Mouse (Mus musculus) hindbrain, embryonic 10.5 days (tissue): Measurements from ENCODE around the gene Garnl3. TPM values are rescaled to one million over a fixed set of nuclear protein-coding genes. Genes with fewer than 3 reads are reported as not detected.

Experiments used
- DNase-seq: peaks from one replicate; pipeline ENCODE4 v3.0.0-alpha.2; 2017; ENCODE audit warnings: low spot score
- H3K27ac ChIP-seq: fragments of 300-500 bp; sonication (generic); 2 replicates; pipeline ENCODE4 v1.5.1; 2016; ENCODE audit warnings: mild to moderate bottlenecking, moderate library complexity
- H3K27me3 ChIP-seq: fragments of 300-500 bp; sonication (generic); 2 replicates; pipeline ENCODE4 v1.6.1; 2016; ENCODE audit warnings: mild to moderate bottlenecking; ENCODE audit not compliant: poor library complexity, insufficient read depth, severe bottlenecking
- H3K36me3 ChIP-seq: fragments of 300-500 bp; sonication (generic); 2 replicates; pipeline ENCODE4 v1.6.1; 2016; ENCODE audit warnings: mild to moderate bottlenecking, moderate library complexity
- H3K4me1 ChIP-seq: fragments of 300-500 bp; sonication (generic); replicated peaks from 2 replicates; pipeline ENCODE4 v1.6.1; 2016; ENCODE audit warnings: mild to moderate bottlenecking
- H3K4me3 ChIP-seq: fragments of 300-500 bp; sonication (generic); 2 replicates; pipeline ENCODE4 v1.5.1; 2016; ENCODE audit warnings: mild to moderate bottlenecking, moderate library complexity
- H3K9me3 ChIP-seq: fragments of 300-500 bp; sonication (generic); 2 replicates; pipeline ENCODE4 v1.6.1; 2016; ENCODE audit warnings: mild to moderate bottlenecking, moderate library complexity
- WGBS: fragments of 180-500 bp; shearing (Covaris S2); methylation state at CpG from one replicate; pipeline ENCODE4 v1.1.7; 2016; 5-methylcytosine and 5-hydroxymethylcytosine counted together
- polyA plus RNA-seq: library from polyadenylated mRNA; unstranded; fragments of >200 nt; fragmentation: Nextera tagmentation; extraction: Ambion mirVana; gene quantifications from 2 replicates; pipeline ENCODE4 v1.2.1, GENCODE M21; 2016

The Garnl3 gene
- polyA plus RNA-seq, 1 experiment from 2014 or later = 14.5 TPM

DNA sequence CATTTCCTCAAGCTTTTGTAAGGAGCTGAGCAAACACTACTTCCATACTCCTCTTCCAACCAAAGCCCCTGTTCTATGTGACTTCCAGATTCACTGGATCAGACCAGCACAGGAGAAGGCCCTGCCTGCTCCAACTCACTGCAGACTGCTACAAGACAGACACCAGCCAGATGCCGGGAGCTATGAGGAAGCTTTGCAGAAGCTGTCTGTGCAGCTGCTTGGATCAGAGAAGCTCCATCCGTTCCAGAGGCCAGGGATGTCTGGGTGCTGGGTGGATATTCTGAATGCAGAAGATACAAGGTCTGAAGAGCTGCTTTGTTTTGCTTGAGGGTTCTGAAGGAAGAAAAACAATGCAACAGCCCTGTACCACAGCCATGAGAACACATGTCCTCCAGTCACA is 59.1 kb downstream of the Garnl3 start:
- Histone ChIP-seq H3K36me3 (no peaks in the 10 kb centered on the region), H3K27me3 (no peaks in the 10 kb centered on the region), H3K4me3 (no peak overlapping the region), H3K4me1 (peaks cover 20% of the 10 kb centered on the region), H3K9me3 (no peaks in the 10 kb centered on the region), H3K27ac (no peak overlapping the region)
- DNase-seq = no peak
- 78% methylated on average over 2 of the region's 2 CpGs for WGBS

DNA sequence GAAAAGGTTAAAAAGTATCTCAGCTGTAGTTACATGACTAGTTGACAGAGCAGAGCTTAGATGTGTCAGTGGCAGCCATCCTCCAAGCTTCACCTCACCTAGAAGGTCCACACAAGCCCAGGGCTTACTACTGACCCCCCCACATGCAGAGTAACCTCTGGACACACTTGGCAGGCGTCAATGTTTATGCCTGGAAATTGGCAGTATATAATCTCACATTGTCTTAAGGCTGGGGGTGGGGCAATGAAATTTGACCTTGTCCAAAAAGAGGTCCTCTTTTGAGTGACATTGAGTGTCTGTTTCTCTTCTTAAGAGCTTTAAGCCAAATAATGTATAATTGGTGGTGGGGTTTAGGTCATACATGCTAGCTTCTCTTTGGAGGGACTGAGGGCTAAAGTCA is 65.8 kb downstream of the Garnl3 start:
- H3K27ac ChIP-seq = no peak overlapping the region
- no peaks in the 10 kb centered on the region for H3K9me3 ChIP-seq
- 0 out of 2 replicates have a peak, but pooled peaks cover 7% of the 10 kb centered on the region for H3K4me1 ChIP-seq
- no peaks in the 10 kb centered on the region for H3K27me3 ChIP-seq
- 55% methylated on average over 1 of the region's 1 CpGs for WGBS
- H3K36me3 ChIP-seq = no peaks in the 10 kb centered on the region
- no peak overlapping the region for H3K4me3 ChIP-seq
- no peak for DNase-seq

DNA sequence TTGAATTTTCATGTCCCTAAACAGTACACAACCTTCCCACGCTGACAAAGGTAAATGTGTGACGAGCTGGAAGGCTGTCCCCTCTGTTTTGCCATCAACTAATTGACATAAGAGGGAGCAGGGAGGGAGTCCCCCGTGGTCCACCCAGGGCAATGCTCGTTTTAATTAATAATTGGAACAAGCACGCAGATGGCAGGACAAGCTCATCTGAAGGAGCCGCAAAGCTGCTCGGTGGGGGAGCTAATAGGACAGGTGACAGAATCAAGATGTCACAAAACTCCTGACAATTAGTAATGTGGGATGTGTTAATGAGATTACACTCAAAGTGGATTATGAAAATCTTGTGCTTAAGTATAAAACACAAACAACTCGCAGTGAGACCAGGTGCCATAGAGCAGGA is 68.7 kb downstream of the Garnl3 start:
- Histone ChIP-seq H3K27ac (no peak overlapping the region), H3K27me3 (no peaks in the 10 kb centered on the region), H3K9me3 (no peaks in the 10 kb centered on the region), H3K4me1 (0 out of 2 replicates have a peak, but pooled peaks cover 7% of the 10 kb centered on the region), H3K36me3 (no peaks in the 10 kb centered on the region), H3K4me3 (no peak overlapping the region)
- DNase-seq = no peak
- 63% methylated on average over 8 of the region's 8 CpGs for WGBS

DNA sequence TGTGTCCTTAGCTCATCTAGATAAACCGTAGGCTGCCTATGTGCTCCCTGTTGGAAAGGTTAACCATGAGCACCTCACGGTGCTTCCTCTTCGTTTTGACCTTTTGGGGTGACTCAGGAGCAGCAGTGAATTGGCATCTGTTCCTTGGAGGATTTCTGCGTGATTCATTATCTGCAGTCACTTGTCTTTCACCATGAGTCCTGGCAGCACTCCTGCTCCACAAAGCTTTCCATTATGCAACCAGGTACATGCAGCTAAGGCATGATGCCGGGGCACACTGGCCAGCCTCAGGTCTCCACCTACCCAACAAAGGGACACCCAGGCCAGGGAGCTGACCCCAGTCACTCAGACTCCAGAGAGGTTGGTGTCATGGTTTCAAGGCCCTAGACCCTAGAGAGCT is 72.5 kb downstream of the Garnl3 start:
- H3K4me1 ChIP-seq = no peaks in the 10 kb centered on the region
- H3K27ac ChIP-seq = no peak overlapping the region
- no peak overlapping the region for H3K4me3 ChIP-seq
- H3K27me3 ChIP-seq = no peaks in the 10 kb centered on the region
- 87% methylated on average over 5 of the region's 5 CpGs for WGBS
- DNase-seq = no peak
- H3K36me3 ChIP-seq = no peaks in the 10 kb centered on the region
- no peaks in the 10 kb centered on the region for H3K9me3 ChIP-seq

DNA sequence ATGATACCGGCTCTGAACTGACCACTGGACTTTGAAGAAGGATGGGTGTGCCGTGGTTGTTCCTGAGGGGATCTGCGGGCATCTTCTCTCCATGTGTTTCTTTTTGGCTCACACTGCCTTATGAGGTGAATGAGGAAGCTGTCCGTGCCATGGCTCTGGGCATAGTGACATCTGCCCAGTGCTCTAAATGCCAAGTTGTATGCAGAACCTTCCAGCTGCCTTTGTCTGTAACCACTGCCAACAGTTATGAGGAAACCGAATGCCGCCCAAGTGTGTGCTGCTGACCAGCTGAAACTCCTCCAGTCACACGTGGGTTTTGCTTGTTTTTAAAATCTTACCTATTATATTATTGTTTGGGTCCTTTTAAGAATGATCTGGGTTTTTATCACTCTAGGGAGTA is 73.9 kb downstream of the Garnl3 start:
- DNase-seq = no peak
- Histone ChIP-seq H3K9me3 (no peaks in the 10 kb centered on the region), H3K4me1 (no peaks in the 10 kb centered on the region), H3K4me3 (no peak overlapping the region), H3K36me3 (no peaks in the 10 kb centered on the region), H3K27me3 (no peaks in the 10 kb centered on the region), H3K27ac (no peak overlapping the region)
- WGBS = 87% methylated on average over 7 of the region's 7 CpGs

DNA sequence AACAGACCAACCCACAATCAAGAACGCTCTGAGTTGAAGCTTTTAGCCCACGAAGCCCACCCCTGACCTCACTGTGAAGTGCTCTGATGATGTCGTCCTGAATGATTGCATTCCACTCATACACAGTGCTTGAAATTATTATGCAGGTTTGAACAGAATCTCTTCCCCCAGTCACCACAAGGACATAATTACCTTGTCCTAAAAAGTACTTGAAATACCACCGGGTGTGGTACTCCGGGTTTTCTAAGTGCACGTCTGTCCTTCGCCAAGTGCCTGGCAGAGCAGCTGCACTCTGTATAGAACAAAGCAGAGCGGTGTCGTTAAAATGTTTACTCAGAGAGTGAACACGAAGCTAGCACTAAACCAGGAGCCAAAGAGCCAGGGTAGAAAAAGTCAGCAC is 77.5 kb downstream of the Garnl3 start:
- no peaks in the 10 kb centered on the region for H3K9me3 ChIP-seq
- DNase-seq = no peak
- WGBS = 80% methylated on average over 10 of the region's 10 CpGs

DNA sequence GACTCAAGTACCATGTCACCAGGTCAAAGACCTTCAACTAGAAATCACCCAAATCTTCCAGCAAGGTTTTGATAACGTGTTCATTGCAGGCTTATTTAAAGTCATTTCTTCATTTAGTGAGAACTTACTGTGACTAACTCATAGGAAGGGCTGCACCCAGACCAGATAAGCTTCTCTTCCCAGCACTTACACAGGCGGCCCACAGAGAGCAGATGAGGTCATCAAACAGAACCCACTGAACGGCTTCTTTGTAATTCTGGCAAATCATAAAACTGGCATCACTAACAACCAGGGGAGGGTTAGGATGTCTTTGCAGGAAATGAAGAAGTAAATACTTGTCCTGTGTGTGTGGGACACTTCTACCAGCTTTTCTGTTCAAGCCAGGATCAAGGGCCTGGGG is 84.1 kb downstream of the Garnl3 start:
- no peaks in the 10 kb centered on the region for H3K9me3 ChIP-seq
- no peaks in the 10 kb centered on the region for H3K36me3 ChIP-seq
- H3K27me3 ChIP-seq = no peaks in the 10 kb centered on the region
- no peak overlapping the region for H3K27ac ChIP-seq
- 74% methylated on average over 3 of the region's 3 CpGs for WGBS
- DNase-seq = no peak
- no peak overlapping the region for H3K4me3 ChIP-seq
- peaks cover 4% of the 10 kb centered on the region; the same call in 1 of the 2 replicates for H3K4me1 ChIP-seq

More for the DNA sequence above, 77.5 kb downstream of the Garnl3 start:
- H3K36me3 ChIP-seq = no peaks in the 10 kb centered on the region
- no peaks in the 10 kb centered on the region for H3K27me3 ChIP-seq
- H3K4me3 ChIP-seq = no peak overlapping the region
- H3K4me1 ChIP-seq = no peaks in the 10 kb centered on the region
- H3K27ac ChIP-seq = no peak overlapping the region

DNA sequence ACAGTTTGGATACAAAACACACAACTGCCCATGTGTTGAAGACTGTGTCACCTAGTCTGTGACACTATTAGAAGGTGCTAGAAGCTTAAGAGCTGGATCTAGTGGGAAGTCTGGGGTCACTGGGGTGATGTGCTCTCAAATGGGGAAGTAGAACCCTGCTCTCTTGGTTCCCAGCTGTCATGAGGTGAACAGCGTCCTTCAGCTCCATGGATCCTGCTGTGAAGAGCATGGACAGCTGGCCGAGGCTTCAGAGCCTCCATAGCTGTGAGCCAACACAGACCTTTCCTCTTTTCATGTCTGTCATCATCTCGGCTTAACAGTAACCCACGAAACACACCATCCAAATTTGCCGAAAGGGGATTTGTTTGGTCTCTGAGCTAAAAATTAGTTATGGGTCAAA is 84.5 kb downstream of the Garnl3 start:
- peaks cover 6% of the 10 kb centered on the region; the same call in 1 of the 2 replicates for H3K4me1 ChIP-seq
- H3K27me3 ChIP-seq = no peaks in the 10 kb centered on the region
- 55% methylated on average over 5 of the region's 5 CpGs for WGBS
- DNase-seq = no peak
- no peak overlapping the region for H3K4me3 ChIP-seq
- H3K9me3 ChIP-seq = no peaks in the 10 kb centered on the region
- no peak overlapping the region for H3K27ac ChIP-seq
- H3K36me3 ChIP-seq = no peaks in the 10 kb centered on the region

- 77% methylated on average over 3 of the region's 3 CpGs for WGBS
- H3K4me1 ChIP-seq = peaks cover 7% of the 10 kb centered on the region; the same call in 1 of the 2 replicates
- H3K27me3 ChIP-seq = no peaks in the 10 kb centered on the region
- no peaks in the 10 kb centered on the region for H3K36me3 ChIP-seq
- no peaks in the 10 kb centered on the region for H3K9me3 ChIP-seq
- no peak overlapping the region for H3K27ac ChIP-seq
- H3K4me3 ChIP-seq = no peak overlapping the region
- no peak for DNase-seq
These were observed 85.6 kb downstream of the Garnl3 start for GRCm38 (mm10) chr2:33045899-33046298.

DNA sequence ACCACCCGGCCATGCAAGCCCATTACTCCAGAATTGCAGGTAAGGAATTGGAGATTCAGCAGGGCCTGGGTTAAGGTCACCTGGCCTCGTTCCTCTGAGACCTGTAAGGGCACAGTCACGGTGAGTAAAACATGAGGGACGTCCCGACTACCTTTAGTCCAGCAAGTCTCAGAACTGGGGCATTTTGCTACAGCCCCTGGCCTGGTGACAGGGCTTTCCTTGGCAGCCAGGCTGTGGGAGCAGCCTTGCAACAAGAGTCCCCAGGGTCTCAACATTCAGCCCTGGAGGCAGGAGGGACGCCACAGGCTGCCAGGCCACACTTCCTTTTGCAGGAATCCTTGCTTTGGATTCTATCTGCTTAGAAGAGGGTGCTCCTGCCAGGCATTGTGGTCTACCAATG is 88.7 kb downstream of the Garnl3 start:
- no peaks in the 10 kb centered on the region for H3K9me3 ChIP-seq
- H3K36me3 ChIP-seq = no peaks in the 10 kb centered on the region
- peaks cover 7% of the 10 kb centered on the region; the same call in 1 of the 2 replicates for H3K4me1 ChIP-seq
- DNase-seq = no peak
- H3K27me3 ChIP-seq = no peaks in the 10 kb centered on the region
- no peak overlapping the region for H3K27ac ChIP-seq
- no peak overlapping the region for H3K4me3 ChIP-seq
- 81% methylated on average over 6 of the region's 6 CpGs for WGBS

DNA sequence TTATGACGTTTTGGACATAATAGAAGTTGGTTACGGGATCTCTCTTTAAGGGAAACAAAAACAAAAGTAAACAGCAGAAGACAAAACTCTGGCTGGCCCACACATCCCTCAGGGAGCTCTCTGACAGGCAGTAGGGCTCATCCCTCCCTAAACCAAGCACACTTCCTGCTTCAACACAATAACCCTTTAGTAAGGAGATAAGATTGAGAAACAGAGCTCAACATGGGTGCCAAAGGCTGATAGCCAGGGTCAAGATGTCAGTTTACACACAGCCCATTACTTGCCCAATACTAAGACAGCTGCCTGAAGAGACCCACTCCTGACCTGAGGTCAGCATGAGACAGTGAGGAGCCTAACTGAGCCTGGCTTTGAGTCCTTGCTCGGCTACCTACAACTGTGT is 89.9 kb downstream of the Garnl3 start:
- no peaks in the 10 kb centered on the region for H3K27me3 ChIP-seq
- DNase-seq = no peak

DNA sequence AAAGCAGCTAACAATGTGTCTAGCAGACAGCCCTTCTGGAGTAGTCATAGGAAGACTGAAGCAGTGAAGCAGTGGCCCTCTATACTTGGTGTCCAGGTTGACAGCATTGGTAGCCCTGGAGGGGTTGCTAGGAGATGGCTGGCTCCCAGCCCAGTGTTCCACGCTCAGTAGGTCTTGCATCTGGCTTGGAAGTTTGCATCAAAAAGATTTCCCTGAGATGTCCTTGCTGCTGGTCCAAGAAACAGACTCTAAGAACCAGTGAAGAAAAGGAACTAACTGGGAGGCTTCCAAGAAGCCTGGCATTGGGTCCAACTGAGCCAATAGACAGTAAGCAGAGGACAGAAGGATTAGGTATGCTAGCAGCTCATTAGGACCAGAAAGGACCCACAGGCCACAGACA is 94.0 kb downstream of the Garnl3 start:
- H3K36me3 ChIP-seq = no peaks in the 10 kb centered on the region; the same call in 1 of the 2 replicates
- no peak for DNase-seq

More for the DNA sequence above, 89.9 kb downstream of the Garnl3 start:
- Histone ChIP-seq H3K4me3 (no peak overlapping the region), H3K36me3 (no peaks in the 10 kb centered on the region; the same call in 1 of the 2 replicates), H3K9me3 (no peaks in the 10 kb centered on the region), H3K27ac (no peak overlapping the region), H3K4me1 (peaks cover 7% of the 10 kb centered on the region; the same call in 1 of the 2 replicates)
- 73% methylated on average over 3 of the region's 3 CpGs for WGBS

GRCm38 (mm10) chr2:33035297-33035696 is 96.2 kb downstream of the Garnl3 start:
- Histone ChIP-seq H3K27ac (no peak overlapping the region), H3K9me3 (no peaks in the 10 kb centered on the region), H3K4me3 (no peak overlapping the region), H3K36me3 (no peaks in the 10 kb centered on the region; the same call in 1 of the 2 replicates), H3K4me1 (no peaks in the 10 kb centered on the region), H3K27me3 (no peaks in the 10 kb centered on the region)
- DNase-seq = no peak
- WGBS = 84% methylated on average over 1 of the region's 1 CpGs

More for the DNA sequence above, 94.0 kb downstream of the Garnl3 start:
- H3K27me3 ChIP-seq = no peaks in the 10 kb centered on the region
- H3K9me3 ChIP-seq = no peaks in the 10 kb centered on the region
- H3K27ac ChIP-seq = no peak overlapping the region
- 82% methylated on average over 1 of the region's 1 CpGs for WGBS
- 0 out of 2 replicates have a peak, but pooled peaks cover 3% of the 10 kb centered on the region for H3K4me1 ChIP-seq
- no peak overlapping the region for H3K4me3 ChIP-seq

GRCm38 (mm10) chr2:33033281-33033680 is 98.2 kb downstream of the Garnl3 start:
- Histone ChIP-seq H3K27ac (no peak overlapping the region), H3K4me3 (no peak overlapping the region), H3K9me3 (no peaks in the 10 kb centered on the region), H3K4me1 (no peaks in the 10 kb centered on the region), H3K36me3 (no peaks in the 10 kb centered on the region; the same call in 1 of the 2 replicates), H3K27me3 (no peaks in the 10 kb centered on the region)
- WGBS = 91% methylated on average over 7 of the region's 7 CpGs
- no peak for DNase-seq
